Mouse (Mus musculus) thymus, adult 18-20 months (tissue): ENCODE results near the gene Gm29666.
"Not testable (repeated sequence)": the region's sequence is repeated elsewhere in the genome, so short reads cannot be mapped to it uniquely, and the experiment has no call there.

Experiments
- DNase-seq, 2 experiments: peaks; one replicate each; pipeline ENCODE4 v3.0.0; 2022; ENCODE audit warnings: mixed read lengths in 2 of 2

Gene Gm29666

GRCm38 (mm10) chr15:84898077-84898476 is 21.8 kb downstream of the Gm29666 start:
- no peak for DNase-seq

GRCm38 (mm10) chr15:84896664-84897063 is 23.2 kb downstream of the Gm29666 start:
- DNase-seq: no peak

- not testable (repeated sequence) for DNase-seq
Observed at GRCm38 (mm10) chr15:84896216-84896615, 23.6 kb downstream of the Gm29666 start.

DNA sequence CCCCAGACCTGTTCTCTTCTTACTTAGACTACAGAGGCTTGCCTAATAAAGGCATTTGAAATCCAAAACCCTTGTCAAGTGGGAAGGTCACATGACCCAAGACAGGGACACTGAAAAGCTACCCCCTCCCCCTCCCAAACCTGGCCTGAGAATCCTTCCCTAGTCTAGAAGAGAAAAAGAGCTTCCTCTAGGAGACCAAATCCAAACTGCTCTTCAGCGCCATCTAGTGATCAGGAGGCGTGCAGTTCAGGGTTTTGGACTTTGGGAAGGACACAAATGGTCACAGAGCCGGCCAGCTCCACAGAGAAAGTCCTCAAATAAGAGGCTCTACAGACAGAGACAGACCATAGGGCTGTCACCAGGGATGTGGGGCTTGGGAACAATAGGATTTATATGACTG is 28.2 kb downstream of the Gm29666 start:
- DNase-seq: peak in 1 of 2 experiments; percentile 5

DNA sequence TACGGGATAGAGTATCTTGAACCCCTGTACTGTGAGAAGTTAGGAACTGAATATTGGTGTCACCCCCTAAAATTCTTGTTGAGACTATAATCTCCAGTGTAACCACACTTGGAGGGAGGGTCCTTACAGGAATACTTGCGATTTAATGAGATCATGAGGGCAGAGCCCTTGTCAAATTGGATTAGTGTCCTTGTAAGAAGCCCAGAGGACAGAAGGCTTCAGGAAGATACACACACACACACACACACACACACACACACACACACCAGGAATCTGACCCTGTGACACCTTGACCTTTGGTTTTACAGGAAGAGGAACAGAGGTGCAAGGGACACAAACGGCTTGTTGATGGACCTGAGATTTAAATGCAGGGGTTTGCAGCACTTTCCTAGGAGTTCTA is 28.6 kb downstream of the Gm29666 start:
- DNase-seq: no peak

DNA sequence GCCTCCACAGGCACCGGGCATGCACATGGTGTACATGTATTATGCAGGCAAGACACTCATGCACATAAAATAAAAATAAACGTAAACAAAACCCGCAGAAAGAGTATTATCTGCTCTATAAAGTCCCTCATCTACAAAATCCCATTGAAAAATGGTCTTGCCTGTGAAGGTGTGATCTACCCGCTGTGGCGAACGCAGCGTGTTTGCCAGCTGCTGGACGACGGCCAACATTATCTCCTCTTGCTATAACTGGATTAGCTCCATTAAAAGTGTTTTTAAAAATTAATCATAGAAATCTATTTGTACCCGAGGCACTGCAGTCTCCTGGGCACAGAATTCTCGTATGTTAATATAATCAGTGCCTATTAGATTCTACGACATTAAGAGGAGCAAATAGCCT is 31.8 kb downstream of the Gm29666 start:
- no peak for DNase-seq

- DNase-seq: no peak
Observed at GRCm38 (mm10) chr15:84877029-84877815, 42.6 kb downstream of the Gm29666 start.

DNA sequence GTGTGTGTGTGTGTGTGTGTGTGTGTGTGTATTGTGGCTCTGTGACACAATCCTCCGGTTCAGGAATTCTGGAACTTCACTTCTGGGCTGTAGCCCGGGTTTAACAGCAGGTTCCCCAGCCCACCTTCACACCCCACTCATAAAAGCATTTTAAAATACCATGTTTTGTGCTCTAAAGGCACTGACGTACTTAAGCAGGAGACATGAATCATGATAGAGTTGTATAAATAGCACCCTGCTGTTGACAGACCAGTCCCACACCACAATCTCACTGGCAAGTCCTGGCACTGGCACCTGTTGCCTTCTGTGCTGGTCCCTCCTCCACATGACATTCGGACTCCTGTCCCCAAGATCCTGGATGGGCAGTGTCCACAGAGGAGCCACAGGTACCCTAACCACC is 46.0 kb downstream of the Gm29666 start:
- no peak for DNase-seq

- DNase-seq: no peak
Observed at GRCm38 (mm10) chr15:84873079-84873478, 46.8 kb downstream of the Gm29666 start.

- DNase-seq: no peak
Observed at GRCm38 (mm10) chr15:84871802-84872201, 48.0 kb downstream of the Gm29666 start.

- DNase-seq: no peak
Observed at GRCm38 (mm10) chr15:84861911-84862310, 57.9 kb downstream of the Gm29666 start.
